Mouse (Mus musculus) left cerebral cortex, postnatal 4 days (tissue): ENCODE results near the gene Gm20388. TPM values are rescaled to one million over a fixed set of nuclear protein-coding genes. Genes with fewer than 3 reads are reported as not detected.

Experiments
- DNase-seq: peaks from one replicate; pipeline ENCODE4 v3.0.0-alpha.2; 2022
- intact Hi-C: fragments of 180-260 bp; cut with DNase I; formaldehyde crosslinking; loops from one replicate; pipeline ENCODE4 v1.15.1; 2025
- total RNA-seq, 2 experiments: library from RNA; stranded (reverse); gene quantifications; 2 replicates each; pipeline ENCODE4 v1.2.3; 2021

The Gm20388 gene
- total RNA-seq, 2 experiments from 2014 or later: 6.5 to 12.8 TPM

- no peak for DNase-seq
- intact Hi-C loops: no loop called here
Measured at GRCm38 (mm10) chr8:121541862-121542261, 1631.2 kb downstream of the Gm20388 start.

- intact Hi-C loops: no loop called here
- no peak for DNase-seq
Measured at GRCm38 (mm10) chr8:121542901-121543300, 1632.3 kb downstream of the Gm20388 start.

GRCm38 (mm10) chr8:121544276-121544785 lies 1633.7 kb downstream of the Gm20388 start, which contains the start of gene 1700018B08Rik:
TSS of gene 1700018B08Rik (minus strand) at chr8:121544320.
- intact Hi-C loops: no loop called here
- DNase-seq: no peak

- DNase-seq: no peak
- intact Hi-C loops: no loop called here
Measured at GRCm38 (mm10) chr8:121544936-121545335, 1634.3 kb downstream of the Gm20388 start.

- DNase-seq: peak; percentile 76
- intact Hi-C loops: no loop called here
Measured at GRCm38 (mm10) chr8:121547132-121547531, 1636.5 kb downstream of the Gm20388 start.

GRCm38 (mm10) chr8:121550056-121550455 lies 1639.4 kb downstream of the Gm20388 start:
- no peak for DNase-seq
- intact Hi-C loops: no loop called here

GRCm38 (mm10) chr8:121551065-121551985 lies 1640.7 kb downstream of the Gm20388 start:
- DNase-seq: no peak
- intact Hi-C loops: no loop called here

GRCm38 (mm10) chr8:121552506-121552905 lies 1641.9 kb downstream of the Gm20388 start:
- DNase-seq: no peak
- intact Hi-C loops: no loop called here

GRCm38 (mm10) chr8:121553831-121554475 lies 1643.3 kb downstream of the Gm20388 start:
- no peak for DNase-seq
- intact Hi-C loops: no loop called here

- intact Hi-C loops: no loop called here
- no peak for DNase-seq
Measured at GRCm38 (mm10) chr8:121557746-121558145, 1647.1 kb downstream of the Gm20388 start.

- intact Hi-C loops: no loop called here
- no peak for DNase-seq
Measured at GRCm38 (mm10) chr8:121558538-121558937, 1647.9 kb downstream of the Gm20388 start.

GRCm38 (mm10) chr8:121559801-121560200 lies 1649.2 kb downstream of the Gm20388 start:
- intact Hi-C loops: no loop called here

GRCm38 (mm10) chr8:121560432-121561100 lies 1649.9 kb downstream of the Gm20388 start:
- DNase-seq: no peak
- intact Hi-C loops: no loop called here

More at GRCm38 (mm10) chr8:121559801-121560200, 1649.2 kb downstream of the Gm20388 start:
- no peak for DNase-seq

GRCm38 (mm10) chr8:121561636-121562345 lies 1651.2 kb downstream of the Gm20388 start:
- no peak for DNase-seq
- intact Hi-C loops: no loop called here

- DNase-seq: no peak
- intact Hi-C loops: no loop called here
Measured at GRCm38 (mm10) chr8:121562941-121563351, 1652.3 kb downstream of the Gm20388 start.

- DNase-seq: no peak
- intact Hi-C loops: no loop called here
Measured at GRCm38 (mm10) chr8:121563701-121564100, 1653.1 kb downstream of the Gm20388 start.

- DNase-seq: no peak
- intact Hi-C loops: no loop called here
Measured at GRCm38 (mm10) chr8:121568321-121568720, 1657.7 kb downstream of the Gm20388 start.

- DNase-seq: no peak
Measured at GRCm38 (mm10) chr8:121570335-121570734, 1659.7 kb downstream of the Gm20388 start.

GRCm38 (mm10) chr8:121570801-121571200 lies 1660.2 kb downstream of the Gm20388 start:
- no peak for DNase-seq
- intact Hi-C loops: no loop called here

More at GRCm38 (mm10) chr8:121570335-121570734, 1659.7 kb downstream of the Gm20388 start:
- intact Hi-C loops: no loop called here

GRCm38 (mm10) chr8:121572121-121572520 lies 1661.5 kb downstream of the Gm20388 start:
- no peak for DNase-seq
- intact Hi-C loops: no loop called here
